Mouse (Mus musculus): ENCODE data around the gene Kpna7. TPM values are rescaled to one million over a fixed set of nuclear protein-coding genes. Genes with fewer than 3 reads are reported as not detected.
A peak's percentile ranks its signal among the peaks of the same experiment; 100 is the strongest.
"Not testable (repeated sequence)": the region's sequence is repeated elsewhere in the genome, so short reads cannot be mapped to it uniquely, and the experiment has no call there.

Gene Kpna7
- polyA plus RNA-seq, 1 experiment = not detected

- H3K4me3 ChIP-seq (ENCODE audit: insufficient read depth, low read depth, low read length) = peak overlapping the region; percentile 64
- H3K4me1 ChIP-seq (ENCODE audit: control insufficient read depth, insufficient read depth, insufficient read length, low read length); H3K27ac ChIP-seq (replicated peaks; ENCODE audit: low read depth, low read length): not testable (repeated sequence)
Measured at GRCm38 (mm10) chr5:145083201-145083600, 629 bp downstream of the Kpna7 start.

DNA sequence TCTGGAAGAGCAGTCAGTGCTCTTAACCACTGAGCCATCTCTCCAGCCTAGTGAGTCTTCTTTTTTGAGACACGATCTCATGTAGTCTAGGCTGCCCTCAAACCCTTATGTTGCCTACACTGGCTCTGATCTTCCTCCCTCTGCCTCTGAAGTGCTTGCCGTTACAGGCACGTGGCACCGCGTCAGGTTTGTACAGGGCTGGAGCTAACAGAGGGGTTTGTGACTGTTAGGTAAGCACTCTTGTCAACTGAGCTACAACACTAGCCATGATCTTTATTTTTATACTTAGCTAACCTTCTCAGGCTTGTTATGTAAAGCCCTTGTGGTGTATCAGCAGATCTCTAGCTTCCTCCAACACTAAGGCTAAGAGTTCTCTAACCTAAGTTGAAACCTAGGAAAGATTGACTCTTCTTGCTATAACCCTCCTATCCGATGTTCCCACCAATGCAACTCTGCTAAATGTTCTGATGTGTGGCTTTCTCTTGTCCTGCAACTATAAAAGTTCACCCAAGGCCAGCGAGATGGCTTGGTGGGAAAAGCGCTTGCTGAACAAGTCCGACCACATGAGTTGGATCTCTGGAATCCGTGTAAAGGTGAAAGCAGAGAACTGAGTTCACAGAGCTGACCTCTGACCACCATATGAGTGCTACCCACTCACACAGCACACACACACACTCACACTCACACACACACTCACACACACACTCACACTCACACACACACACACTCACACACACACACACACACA is 1.8 kb downstream of the Kpna7 start:
- H3K4me1 ChIP-seq (ENCODE audit: control insufficient read depth, insufficient read depth, insufficient read length, low read length) = 0 out of 2 replicates have a peak, but pooled peaks cover 9% of the 10 kb centered on the region
- no peak overlapping the region for H3K4me3 ChIP-seq (ENCODE audit: insufficient read depth, low read depth, low read length)
- H3K27ac ChIP-seq (replicated peaks; ENCODE audit: low read depth, low read length) = no peak overlapping the region

DNA sequence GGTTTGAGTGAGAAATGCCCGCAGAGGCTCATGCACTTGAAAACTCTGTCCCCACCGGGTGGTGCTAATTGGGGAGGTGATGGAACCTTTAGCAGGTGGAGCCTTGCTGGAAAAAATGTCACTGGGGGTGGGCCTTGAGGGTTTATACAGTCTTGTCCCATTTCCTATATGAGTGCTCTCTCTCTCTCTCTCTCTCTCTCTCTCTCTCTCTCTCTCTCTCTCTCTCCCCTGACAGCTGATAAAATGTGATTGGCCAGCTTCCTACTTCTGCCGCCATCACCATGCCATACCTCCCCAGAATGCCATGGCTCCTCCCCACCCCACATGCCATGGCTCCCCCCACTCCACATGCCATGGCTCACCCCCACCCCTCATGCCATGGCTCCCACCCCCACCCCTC is 8.7 kb downstream of the Kpna7 start:
- H3K4me3 ChIP-seq (ENCODE audit: insufficient read depth, low read depth, low read length) = no peak overlapping the region
- H3K4me1 ChIP-seq (ENCODE audit: control insufficient read depth, insufficient read depth, insufficient read length, low read length) = no peaks in the 10 kb centered on the region
- no peak overlapping the region for H3K27ac ChIP-seq (replicated peaks; ENCODE audit: low read depth, low read length)

DNA sequence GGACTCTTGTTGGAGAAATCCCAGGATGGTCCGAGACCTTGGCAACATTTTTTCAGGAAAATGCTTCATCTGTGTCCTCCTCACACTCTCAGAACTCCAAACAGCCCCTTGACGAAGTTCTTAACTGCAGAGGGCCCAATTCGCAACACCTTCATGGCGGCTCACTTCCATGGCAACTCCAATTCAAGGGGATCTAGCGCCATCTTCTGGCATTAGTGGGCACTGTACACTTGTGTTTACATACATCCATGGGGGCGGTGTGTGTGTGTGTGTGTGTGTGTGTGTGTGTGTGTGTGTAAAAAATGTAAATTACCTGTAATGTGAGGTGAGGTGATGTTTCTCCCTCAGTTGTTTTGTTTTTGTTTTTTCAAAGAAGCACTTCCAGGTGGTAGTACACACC is 12.5 kb downstream of the Kpna7 start:
- no peak overlapping the region for H3K27ac ChIP-seq (replicated peaks; ENCODE audit: low read depth, low read length)
- no peak overlapping the region for H3K4me3 ChIP-seq (ENCODE audit: insufficient read depth, low read depth, low read length)
- H3K4me1 ChIP-seq (ENCODE audit: control insufficient read depth, insufficient read depth, insufficient read length, low read length) = no peaks in the 10 kb centered on the region

GRCm38 (mm10) chr5:145069707-145070106 is 14.1 kb downstream of the Kpna7 start:
- no peak overlapping the region for H3K27ac ChIP-seq (replicated peaks; ENCODE audit: low read depth, low read length)
- no peak overlapping the region for H3K4me3 ChIP-seq (ENCODE audit: insufficient read depth, low read depth, low read length)
- H3K4me1 ChIP-seq (ENCODE audit: control insufficient read depth, insufficient read depth, insufficient read length, low read length) = no peaks in the 10 kb centered on the region

- Histone ChIP-seq H3K4me1 (ENCODE audit: control insufficient read depth, insufficient read depth, insufficient read length, low read length) (no peaks in the 10 kb centered on the region), H3K4me3 (ENCODE audit: insufficient read depth, low read depth, low read length) (no peak overlapping the region), H3K27ac (replicated peaks; ENCODE audit: low read depth, low read length) (no peak overlapping the region)
Measured at GRCm38 (mm10) chr5:145068863-145069262, 15.0 kb downstream of the Kpna7 start.

- Histone ChIP-seq H3K4me3 (ENCODE audit: insufficient read depth, low read depth, low read length) (no peak overlapping the region), H3K27ac (replicated peaks; ENCODE audit: low read depth, low read length) (no peak overlapping the region), H3K4me1 (ENCODE audit: control insufficient read depth, insufficient read depth, insufficient read length, low read length) (no peaks in the 10 kb centered on the region)
Measured at GRCm38 (mm10) chr5:145064765-145065340, 19.0 kb downstream of the Kpna7 start.

GRCm38 (mm10) chr5:145059524-145059923 is 24.3 kb downstream of the Kpna7 start:
- no peaks in the 10 kb centered on the region for H3K4me1 ChIP-seq (ENCODE audit: control insufficient read depth, insufficient read depth, insufficient read length, low read length)
- no peak overlapping the region for H3K4me3 ChIP-seq (ENCODE audit: insufficient read depth, low read depth, low read length)
- H3K27ac ChIP-seq (replicated peaks; ENCODE audit: low read depth, low read length) = no peak overlapping the region

DNA sequence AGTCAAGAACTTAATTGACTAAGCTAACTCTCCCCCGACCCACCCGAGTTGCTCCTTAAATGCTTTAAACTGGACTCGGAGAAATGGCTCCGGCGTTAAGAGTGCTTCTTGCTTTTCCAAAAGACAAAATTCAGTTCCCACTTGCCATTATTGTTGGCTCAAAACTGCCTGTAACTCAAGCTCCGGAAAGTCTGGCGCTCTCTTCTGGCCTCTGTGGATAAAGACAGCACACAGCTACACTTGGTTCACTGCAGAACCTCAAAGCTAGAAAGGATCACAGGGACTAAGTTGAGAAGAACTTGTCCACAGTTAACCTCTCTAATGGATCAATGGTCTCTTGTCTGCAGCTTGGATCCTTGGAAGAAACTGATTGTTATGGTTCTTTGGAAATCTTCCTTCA is 25.1 kb downstream of the Kpna7 start:
- no peaks in the 10 kb centered on the region for H3K4me1 ChIP-seq (ENCODE audit: control insufficient read depth, insufficient read depth, insufficient read length, low read length)
- no peak overlapping the region for H3K4me3 ChIP-seq (ENCODE audit: insufficient read depth, low read depth, low read length)
- no peak overlapping the region for H3K27ac ChIP-seq (replicated peaks; ENCODE audit: low read depth, low read length)

DNA sequence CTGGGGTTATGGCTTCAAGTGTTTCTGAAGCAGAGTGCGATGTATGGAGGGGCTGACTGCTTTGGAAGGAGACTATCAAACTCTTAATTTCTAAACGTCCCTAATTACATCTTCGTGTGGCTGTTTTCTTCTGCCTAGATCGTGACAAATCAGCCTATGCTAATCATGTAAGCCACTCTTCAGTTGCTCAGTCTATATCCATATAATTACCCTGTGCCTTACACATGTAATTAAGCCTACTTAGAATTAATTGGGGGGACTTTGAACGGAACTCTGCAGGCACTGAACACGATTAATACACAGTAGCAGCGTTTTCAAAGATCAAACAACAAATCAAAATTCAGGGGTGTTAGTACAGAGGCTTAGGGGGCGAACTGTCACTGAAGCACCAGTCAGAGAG is 25.9 kb downstream of the Kpna7 start:
- H3K4me3 ChIP-seq (ENCODE audit: insufficient read depth, low read depth, low read length) = no peak overlapping the region
- no peaks in the 10 kb centered on the region for H3K4me1 ChIP-seq (ENCODE audit: control insufficient read depth, insufficient read depth, insufficient read length, low read length)
- no peak overlapping the region for H3K27ac ChIP-seq (replicated peaks; ENCODE audit: low read depth, low read length)

GRCm38 (mm10) chr5:145054187-145054586 is 29.6 kb downstream of the Kpna7 start:
- not testable (repeated sequence) for H3K27ac ChIP-seq (replicated peaks; ENCODE audit: low read depth, low read length); H3K4me1 ChIP-seq (ENCODE audit: control insufficient read depth, insufficient read depth, insufficient read length, low read length); H3K4me3 ChIP-seq (ENCODE audit: insufficient read depth, low read depth, low read length)

DNA sequence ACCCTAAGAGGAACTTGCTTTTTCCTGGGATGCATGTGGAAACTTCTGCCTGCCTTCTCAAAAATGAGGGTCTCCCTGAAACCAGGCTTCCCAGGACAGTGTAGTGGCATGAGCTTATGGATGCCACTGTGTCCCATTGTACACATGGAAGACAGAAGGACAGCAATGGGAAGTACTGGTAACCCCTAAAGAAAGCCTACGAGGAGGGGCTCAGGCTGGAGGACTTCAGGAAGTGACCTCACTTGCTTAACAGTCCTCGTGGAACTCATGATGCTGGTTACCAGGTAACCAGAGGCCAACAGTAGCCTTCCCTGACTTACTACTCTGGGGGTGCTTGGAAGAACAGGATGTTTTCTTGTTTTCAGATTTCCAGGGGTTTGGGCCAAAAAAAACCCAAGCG is 41.1 kb downstream of the Kpna7 start, which contains the start of gene 1700018F24Rik:
Gene 1700018F24Rik (plus strand): TSS at position 301 of the 400 bp plus-strand sequence.
- not testable (repeated sequence) for H3K27ac ChIP-seq (replicated peaks; ENCODE audit: low read depth, low read length); H3K4me3 ChIP-seq (ENCODE audit: insufficient read depth, low read depth, low read length); H3K4me1 ChIP-seq (ENCODE audit: control insufficient read depth, insufficient read depth, insufficient read length, low read length)

GRCm38 (mm10) chr5:145041628-145042027 is 42.2 kb downstream of the Kpna7 start:
- H3K4me3 ChIP-seq (ENCODE audit: insufficient read depth, low read depth, low read length) = no peak overlapping the region
- H3K27ac ChIP-seq (replicated peaks; ENCODE audit: low read depth, low read length) = no peak overlapping the region
- H3K4me1 ChIP-seq (ENCODE audit: control insufficient read depth, insufficient read depth, insufficient read length, low read length) = no peaks in the 10 kb centered on the region; the same call in 1 of the 2 replicates

DNA sequence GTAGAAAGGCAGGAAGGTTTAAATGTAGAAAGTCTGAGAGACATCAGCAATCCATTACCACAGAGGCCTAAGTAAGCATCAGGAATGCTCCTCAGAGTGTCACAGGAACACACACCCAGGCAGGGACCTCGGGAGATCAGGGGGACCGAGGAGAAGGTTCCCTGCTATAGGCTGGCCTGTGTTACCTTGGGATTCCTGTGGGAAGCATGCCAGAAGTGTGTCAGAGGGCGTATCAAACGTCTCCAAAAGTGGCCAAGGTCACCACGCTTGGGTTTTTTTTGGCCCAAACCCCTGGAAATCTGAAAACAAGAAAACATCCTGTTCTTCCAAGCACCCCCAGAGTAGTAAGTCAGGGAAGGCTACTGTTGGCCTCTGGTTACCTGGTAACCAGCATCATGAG is 51.4 kb downstream of the Kpna7 start, which contains the start of gene Gm4871:
Gene Gm4871 (minus strand): TSS at position 364 of the 400 bp plus-strand sequence.
- H3K4me3 ChIP-seq (ENCODE audit: insufficient read depth, low read depth, low read length); H3K27ac ChIP-seq (replicated peaks; ENCODE audit: low read depth, low read length); H3K4me1 ChIP-seq (ENCODE audit: control insufficient read depth, insufficient read depth, insufficient read length, low read length): not testable (repeated sequence)

GRCm38 (mm10) chr5:145030476-145030875 is 53.4 kb downstream of the Kpna7 start:
- H3K4me3 ChIP-seq (ENCODE audit: insufficient read depth, low read depth, low read length); H3K4me1 ChIP-seq (ENCODE audit: control insufficient read depth, insufficient read depth, insufficient read length, low read length): not testable (repeated sequence)

GRCm38 (mm10) chr5:145020712-145021111 is 63.1 kb downstream of the Kpna7 start:
- not testable (repeated sequence) for H3K27ac ChIP-seq (replicated peaks; ENCODE audit: low read depth, low read length); H3K4me1 ChIP-seq (ENCODE audit: control insufficient read depth, insufficient read depth, insufficient read length, low read length); H3K4me3 ChIP-seq (ENCODE audit: insufficient read depth, low read depth, low read length)

More at GRCm38 (mm10) chr5:145030476-145030875, 53.4 kb downstream of the Kpna7 start:
- H3K27ac ChIP-seq (replicated peaks; ENCODE audit: low read depth, low read length) = not testable (repeated sequence)
